Mouse (Mus musculus) heart, embryonic 15.5 days (tissue): Measurements from ENCODE around the gene Kcnrg. TPM values are rescaled to one million over a fixed set of nuclear protein-coding genes. Genes with fewer than 3 reads are reported as not detected.
"Not testable (repeated sequence)": the region's sequence is repeated elsewhere in the genome, so short reads cannot be mapped to it uniquely, and the experiment has no call there.

ENCODE experiments used
- ATAC-seq: fragments of 200-750 bp; cut with Nextera tagmentation; replicated peaks from 2 replicates; pipeline ENCODE4 v1.8.0; 2017; ENCODE audit warnings: low read depth, moderate TSS enrichment; ENCODE audit not compliant: insufficient number of reproducible peaks, insufficient read depth, low FRiP score
- H3K27ac ChIP-seq: fragments of 300-500 bp; sonication (generic); 2 replicates; pipeline ENCODE4 v1.5.1; 2015; ENCODE audit warnings: mild to moderate bottlenecking, inconsistent platforms
- H3K27me3 ChIP-seq: fragments of 300-500 bp; sonication (generic); 2 replicates; pipeline ENCODE4 v1.6.1; 2015; ENCODE audit warnings: inconsistent platforms
- H3K36me3 ChIP-seq: fragments of 300-500 bp; sonication (generic); 2 replicates; pipeline ENCODE4 v1.6.1; 2015; ENCODE audit warnings: mild to moderate bottlenecking, inconsistent platforms
- H3K4me1 ChIP-seq: fragments of 300-500 bp; sonication (generic); replicated peaks from 2 replicates; pipeline ENCODE4 v1.6.1; 2015; ENCODE audit warnings: inconsistent platforms
- H3K4me2 ChIP-seq: fragments of 300-500 bp; sonication (generic); 2 replicates; pipeline ENCODE4 v1.6.1; 2015; ENCODE audit warnings: inconsistent platforms, mild to moderate bottlenecking, moderate library complexity
- H3K4me3 ChIP-seq: fragments of 300-500 bp; sonication (generic); 2 replicates; pipeline ENCODE4 v1.5.1; 2015; ENCODE audit warnings: mild to moderate bottlenecking, inconsistent platforms
- H3K9ac ChIP-seq: fragments of 300-500 bp; sonication (generic); 2 replicates; pipeline ENCODE4 v1.6.1; 2015; ENCODE audit warnings: mild to moderate bottlenecking, inconsistent platforms
- H3K9me3 ChIP-seq: fragments of 300-500 bp; sonication (generic); replicated peaks from 2 replicates; pipeline ENCODE4 v1.6.1; 2016; ENCODE audit warnings: inconsistent platforms
- WGBS: fragments of 180-500 bp; shearing (Covaris S2); methylation state at CpG from one replicate; pipeline ENCODE4 v1.1.7; 2015; ENCODE audit warnings: mixed read lengths; 5-methylcytosine and 5-hydroxymethylcytosine counted together
- polyA plus RNA-seq: library from polyadenylated mRNA; unstranded; fragments of >200 nt; fragmentation: Nextera tagmentation; extraction: Ambion mirVana; gene quantifications from 2 replicates; pipeline ENCODE4 v1.2.1, GENCODE M21; 2015

Kcnrg gene
- polyA plus RNA-seq: 0.28 and 0.47 TPM in 2 replicates

- H3K9ac ChIP-seq: no peak within 1 kb of the TSS
- H3K4me2 ChIP-seq: no peak within 1 kb of the TSS
- ATAC-seq: no peak
- WGBS: 78% methylated on average over 3 of the region's 3 CpGs
- no peak within 1 kb of the TSS for H3K4me3 ChIP-seq
- no peaks in the 10 kb centered on the region for H3K9me3 ChIP-seq
- H3K27me3 ChIP-seq: no peaks in the 10 kb centered on the region
- H3K36me3 ChIP-seq: peaks cover 7% of the 10 kb centered on the region
- H3K27ac ChIP-seq: no peak within 1 kb of the TSS
- H3K4me1 ChIP-seq: no peaks in the 10 kb centered on the region
Observed at GRCm38 (mm10) chr14:61607157-61607556, at the start of gene Kcnrg. Kcnrg (plus strand) TSS chr14:61607457.

- peaks cover 4% of the 10 kb centered on the region; the same call in 1 of the 2 replicates for H3K9me3 ChIP-seq
- no peak overlapping the region for H3K9ac ChIP-seq
- H3K4me2 ChIP-seq: no peak overlapping the region
- H3K4me1 ChIP-seq: peaks cover 7% of the 10 kb centered on the region
- H3K27ac ChIP-seq: no peak overlapping the region
- 81% methylated on average over 6 of the region's 6 CpGs for WGBS
- ATAC-seq: no peak
- H3K27me3 ChIP-seq: peaks cover 3% of the 10 kb centered on the region; the same call in 1 of the 2 replicates
- no peaks in the 10 kb centered on the region for H3K36me3 ChIP-seq
- no peak overlapping the region for H3K4me3 ChIP-seq
Observed at GRCm38 (mm10) chr14:61558901-61559300, 48.4 kb upstream of the Kcnrg start.

GRCm38 (mm10) chr14:61559856-61560255, 47.4 kb upstream of the Kcnrg start:
- no peaks in the 10 kb centered on the region for H3K36me3 ChIP-seq
- WGBS: 63% methylated on average over 3 of the region's 3 CpGs
- H3K27ac ChIP-seq: no peak overlapping the region
- H3K4me3 ChIP-seq: no peak overlapping the region
- ATAC-seq: no peak
- H3K4me2 ChIP-seq: no peak overlapping the region
- peaks cover 4% of the 10 kb centered on the region; the same call in 1 of the 2 replicates for H3K9me3 ChIP-seq
- peaks cover 3% of the 10 kb centered on the region; the same call in 1 of the 2 replicates for H3K27me3 ChIP-seq
- no peak overlapping the region for H3K9ac ChIP-seq
- H3K4me1 ChIP-seq: peaks cover 7% of the 10 kb centered on the region; the same call in 1 of the 2 replicates

GRCm38 (mm10) chr14:61566211-61566610, 41.0 kb upstream of the Kcnrg start:
- not testable (repeated sequence) for H3K27me3 ChIP-seq, H3K4me1 ChIP-seq, H3K4me3 ChIP-seq, H3K9ac ChIP-seq, H3K27ac ChIP-seq, H3K36me3 ChIP-seq, H3K9me3 ChIP-seq, H3K4me2 ChIP-seq, ATAC-seq
- 69% methylated on average over 4 of the region's 4 CpGs for WGBS

- Histone ChIP-seq H3K27ac (no peak overlapping the region), H3K36me3 (no peaks in the 10 kb centered on the region), H3K9ac (no peak overlapping the region), H3K4me3 (no peak overlapping the region), H3K4me2 (no peak overlapping the region), H3K9me3 (no peaks in the 10 kb centered on the region), H3K4me1 (no peaks in the 10 kb centered on the region), H3K27me3 (no peaks in the 10 kb centered on the region)
- ATAC-seq: no peak
- WGBS: 64% methylated on average over 2 of the region's 2 CpGs
Observed at GRCm38 (mm10) chr14:61569344-61569743, 37.9 kb upstream of the Kcnrg start.

- Histone ChIP-seq H3K27ac (no peak overlapping the region), H3K27me3 (no peaks in the 10 kb centered on the region), H3K36me3 (no peaks in the 10 kb centered on the region), H3K4me3 (no peak overlapping the region), H3K9ac (no peak overlapping the region), H3K4me1 (no peaks in the 10 kb centered on the region), H3K4me2 (peak overlapping the region; percentile 46), H3K9me3 (no peaks in the 10 kb centered on the region)
- no peak for ATAC-seq
- WGBS: 8% methylated on average over 4 of the region's 4 CpGs
Observed at GRCm38 (mm10) chr14:61571366-61571765, 35.9 kb upstream of the Kcnrg start.

GRCm38 (mm10) chr14:61572131-61572530, 35.1 kb upstream of the Kcnrg start:
- Histone ChIP-seq H3K9me3 (no peaks in the 10 kb centered on the region), H3K4me2 (no peak overlapping the region), H3K4me1 (no peaks in the 10 kb centered on the region), H3K9ac (no peak overlapping the region), H3K36me3 (no peaks in the 10 kb centered on the region), H3K27ac (no peak overlapping the region), H3K27me3 (no peaks in the 10 kb centered on the region), H3K4me3 (no peak overlapping the region)
- 68% methylated on average over 2 of the region's 2 CpGs for WGBS
- no peak for ATAC-seq

GRCm38 (mm10) chr14:61575066-61575465, 32.2 kb upstream of the Kcnrg start:
- Histone ChIP-seq H3K4me3 (no peak overlapping the region), H3K4me2 (no peak overlapping the region), H3K9me3 (no peaks in the 10 kb centered on the region), H3K27me3 (no peaks in the 10 kb centered on the region), H3K9ac (no peak overlapping the region), H3K36me3 (no peaks in the 10 kb centered on the region), H3K27ac (no peak overlapping the region), H3K4me1 (no peaks in the 10 kb centered on the region)
- ATAC-seq: no peak
- WGBS: 75% methylated on average over 10 of the region's 10 CpGs

GRCm38 (mm10) chr14:61575941-61576340, 31.3 kb upstream of the Kcnrg start:
- 87% methylated on average over 8 of the region's 8 CpGs for WGBS
- no peak overlapping the region for H3K9ac ChIP-seq
- H3K27ac ChIP-seq: no peak overlapping the region
- no peaks in the 10 kb centered on the region for H3K27me3 ChIP-seq
- no peak for ATAC-seq
- no peaks in the 10 kb centered on the region for H3K9me3 ChIP-seq
- H3K4me2 ChIP-seq: no peak overlapping the region
- no peaks in the 10 kb centered on the region for H3K4me1 ChIP-seq
- no peak overlapping the region for H3K4me3 ChIP-seq
- H3K36me3 ChIP-seq: no peaks in the 10 kb centered on the region

GRCm38 (mm10) chr14:61589288-61590065, 17.8 kb upstream of the Kcnrg start:
- WGBS: 56% methylated on average over 4 of the region's 4 CpGs
- no peak overlapping the region for H3K4me2 ChIP-seq
- H3K36me3 ChIP-seq: no peaks in the 10 kb centered on the region
- H3K9ac ChIP-seq: no peak overlapping the region
- H3K27ac ChIP-seq: no peak overlapping the region
- no peak for ATAC-seq
- H3K4me1 ChIP-seq: no peaks in the 10 kb centered on the region
- no peaks in the 10 kb centered on the region for H3K9me3 ChIP-seq
- no peak overlapping the region for H3K4me3 ChIP-seq
- no peaks in the 10 kb centered on the region for H3K27me3 ChIP-seq

GRCm38 (mm10) chr14:61596719-61597426, 10.4 kb upstream of the Kcnrg start:
- Histone ChIP-seq H3K4me2 (no peak overlapping the region), H3K9me3 (no peaks in the 10 kb centered on the region), H3K27me3 (no peaks in the 10 kb centered on the region), H3K27ac (no peak overlapping the region), H3K36me3 (no peaks in the 10 kb centered on the region), H3K9ac (no peak overlapping the region), H3K4me3 (no peak overlapping the region), H3K4me1 (peaks cover 14% of the 10 kb centered on the region)
- ATAC-seq: no peak
- 86% methylated on average over 9 of the region's 9 CpGs for WGBS
